Mouse (Mus musculus): ENCODE measurements at regions not wholly inside any gene's neighbourhood (a gene's known extent, or its start where the extent isn't known, plus 50 kb on each side); places are given as distances from the start of the nearest gene placed in this dataset.

DNA sequence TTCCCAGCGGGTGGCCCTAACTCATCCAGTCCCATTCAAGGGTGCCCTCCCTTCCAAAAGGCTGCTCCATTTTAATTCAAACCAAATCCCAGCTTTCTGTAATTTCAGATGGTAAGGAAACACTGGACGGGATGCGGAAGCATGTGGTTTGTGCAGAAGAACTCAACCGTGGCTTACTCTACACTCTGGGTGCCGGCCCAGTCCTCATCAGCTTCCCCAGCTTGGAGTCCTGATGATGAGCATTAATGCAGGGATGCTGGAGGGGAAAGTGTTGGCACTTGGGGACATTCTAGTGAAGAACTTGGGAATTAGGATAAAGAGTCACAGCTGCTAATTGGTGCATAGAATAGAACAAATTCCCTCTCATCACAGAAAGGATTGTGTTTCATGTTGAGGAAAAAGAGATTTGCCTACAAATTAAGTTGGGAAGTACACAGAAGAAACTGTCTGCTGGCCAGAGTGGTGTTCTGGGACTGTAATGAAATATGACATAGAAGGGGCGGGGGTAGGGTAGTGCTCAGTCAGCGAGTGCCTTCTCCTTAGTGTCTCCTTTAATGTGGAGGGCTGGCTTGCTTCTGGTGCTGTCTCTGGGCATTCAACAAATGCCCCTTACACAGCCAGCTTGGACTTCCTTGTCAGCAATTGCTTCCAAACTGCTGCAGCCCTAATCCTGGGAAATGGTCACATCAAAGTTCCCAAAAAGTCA, 285.0 kb upstream of the Bmper start:
- DNase-seq: no peak

DNA sequence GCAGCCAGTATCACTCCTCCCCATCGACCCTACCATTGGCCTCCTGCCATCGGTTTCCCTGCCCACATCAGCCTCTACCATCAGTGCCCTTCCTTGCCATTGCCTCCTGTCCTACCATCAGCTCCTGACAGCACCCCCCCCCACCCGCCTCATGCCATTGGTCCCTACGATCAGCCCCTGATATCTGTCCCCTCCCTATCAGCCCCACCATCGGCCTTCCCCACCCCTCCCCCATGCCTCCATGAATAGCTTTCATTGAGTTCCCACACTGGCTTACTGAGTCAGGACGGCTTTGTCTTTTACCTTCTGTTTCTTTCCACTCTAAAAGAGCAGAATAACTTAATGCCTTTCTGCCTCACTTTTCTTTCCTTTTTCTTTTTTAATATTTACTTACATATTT, 277.9 kb upstream of the Bmper start:
- DNase-seq: no peak

DNA sequence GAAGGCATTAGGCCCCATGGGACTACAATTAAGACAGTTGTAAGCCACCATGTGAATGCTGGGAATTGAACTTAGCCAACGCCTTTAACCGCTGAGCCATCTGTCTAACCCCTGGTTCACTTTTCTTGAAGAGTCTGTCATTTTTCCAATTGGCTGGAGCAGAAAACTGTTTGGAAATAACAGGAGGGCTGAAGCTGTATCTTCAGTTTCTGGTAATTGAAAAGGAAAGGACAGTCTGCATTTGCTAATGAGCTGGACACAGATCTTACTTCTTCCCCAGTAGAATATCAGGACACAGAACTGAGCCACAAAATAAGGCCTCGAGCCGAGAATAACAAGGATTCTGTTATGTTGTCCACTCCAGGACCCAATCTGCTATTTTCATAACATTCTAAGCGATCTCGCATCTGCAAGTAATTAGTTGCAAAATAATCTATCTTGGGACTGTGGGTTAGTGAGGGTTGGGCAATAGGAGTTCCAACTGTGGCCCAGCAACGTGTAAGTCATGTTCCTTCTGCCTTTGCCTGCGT, 277.4 kb upstream of the Bmper start:
- no peak for DNase-seq

DNA sequence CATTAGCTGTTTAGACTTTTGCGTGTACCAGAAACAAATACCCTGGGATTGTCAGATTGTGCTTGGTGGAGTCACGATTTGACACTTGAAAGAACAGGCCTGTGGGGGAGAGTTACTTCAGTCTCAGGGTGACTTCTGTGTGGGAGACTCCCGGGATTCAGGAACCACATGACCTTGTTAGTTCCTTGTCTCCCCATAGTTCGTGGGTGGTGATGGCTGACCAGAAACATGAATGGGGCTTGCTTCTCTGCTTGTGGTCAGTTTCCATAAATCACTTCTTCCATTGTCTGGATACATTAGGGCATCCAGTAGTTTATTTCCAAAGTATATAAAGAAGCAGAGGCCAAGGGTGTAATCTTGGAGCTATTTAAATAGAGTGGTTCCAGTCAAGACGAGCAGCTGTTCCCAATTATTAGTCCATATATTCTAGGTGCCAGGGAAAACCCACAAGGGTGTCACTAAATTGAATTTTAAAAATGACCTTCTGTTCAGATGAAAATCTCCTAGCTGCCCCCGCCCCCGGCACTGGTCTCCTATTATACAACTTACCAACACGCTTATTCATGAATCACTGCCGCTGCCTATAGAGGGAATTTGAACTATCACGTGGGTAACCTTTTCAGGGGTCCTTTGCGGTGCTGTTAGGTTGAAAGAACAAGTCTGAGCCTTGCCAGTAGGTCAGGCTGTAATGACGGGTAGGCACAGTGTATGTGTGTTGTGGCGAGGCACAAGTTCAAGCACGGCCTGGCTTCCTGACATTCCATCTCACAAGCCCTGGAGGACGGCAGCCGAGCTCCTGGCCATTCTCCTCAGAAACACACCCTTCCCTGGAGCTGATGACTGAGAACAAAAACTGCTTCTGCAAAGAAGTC, 270.1 kb upstream of the Bmper start:
- DNase-seq: no peak

DNA sequence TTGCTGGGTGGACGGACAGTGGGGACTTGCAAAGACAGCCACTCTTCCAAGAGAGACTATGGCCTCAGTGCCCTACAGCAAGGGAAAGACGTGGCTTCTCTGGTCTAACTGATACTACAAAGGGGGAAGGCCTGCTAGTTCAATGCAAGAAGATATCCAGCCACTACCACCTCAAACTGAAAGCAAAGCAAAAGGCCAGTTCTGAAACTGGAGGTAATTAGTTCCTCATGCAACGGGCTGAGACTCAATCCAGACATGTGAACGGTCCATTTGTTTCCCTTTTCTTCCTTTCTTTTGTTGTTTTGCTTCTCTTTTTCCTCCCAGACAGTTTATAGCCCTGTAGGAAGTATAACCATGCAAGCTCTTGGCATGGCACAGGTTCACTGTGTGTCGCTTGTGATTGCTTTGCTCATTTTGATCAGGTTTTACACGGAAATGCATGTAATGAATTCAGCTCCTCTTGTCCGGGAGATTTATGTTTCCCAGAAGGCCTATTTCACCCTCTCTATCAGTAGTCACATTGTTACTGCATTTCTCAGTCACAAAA, 260.5 kb upstream of the Bmper start:
- no peak for DNase-seq

DNA sequence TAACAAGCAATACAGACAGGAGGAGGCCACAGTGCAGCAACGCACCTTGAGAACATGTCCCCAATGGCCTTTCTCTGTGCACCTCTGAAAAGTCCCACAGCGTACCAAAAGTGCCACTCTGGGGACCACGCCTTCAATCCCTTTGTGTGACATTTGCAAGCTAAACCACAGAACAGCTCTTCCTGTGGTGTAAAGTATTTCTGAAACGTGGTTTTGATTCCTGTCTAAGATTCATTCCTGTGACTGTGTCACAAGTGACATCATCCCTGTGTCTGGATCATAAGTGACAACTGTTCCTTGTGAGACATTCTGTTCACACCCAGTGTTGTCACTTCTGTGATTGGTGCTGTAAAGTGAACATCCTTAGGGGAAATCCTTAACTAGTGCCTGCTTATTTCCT, 251.6 kb upstream of the Bmper start:
- no peak for DNase-seq

GRCm38 (mm10) chr9:22976748-22977147, 246.1 kb upstream of the Bmper start:
- no peak for DNase-seq

DNA sequence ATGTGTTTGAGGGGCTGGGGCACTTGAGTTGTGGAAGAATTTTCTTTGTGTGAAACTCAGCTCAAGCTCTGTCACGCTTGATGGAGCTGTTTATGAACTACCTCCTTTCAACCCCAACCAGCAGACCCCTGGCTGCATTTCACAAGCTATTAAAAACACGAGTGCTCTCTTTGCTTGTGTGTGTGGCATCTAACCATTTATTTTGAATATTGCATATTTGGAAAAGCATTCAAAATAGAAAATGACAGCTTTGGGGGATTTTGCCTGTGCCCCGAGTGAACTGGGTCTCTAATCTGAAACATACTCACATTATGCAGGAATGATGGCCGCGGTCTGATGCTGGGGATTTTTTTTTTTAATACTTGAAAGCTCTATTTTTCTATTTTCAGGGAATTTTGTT, 243.2 kb upstream of the Bmper start:
- DNase-seq: no peak

DNA sequence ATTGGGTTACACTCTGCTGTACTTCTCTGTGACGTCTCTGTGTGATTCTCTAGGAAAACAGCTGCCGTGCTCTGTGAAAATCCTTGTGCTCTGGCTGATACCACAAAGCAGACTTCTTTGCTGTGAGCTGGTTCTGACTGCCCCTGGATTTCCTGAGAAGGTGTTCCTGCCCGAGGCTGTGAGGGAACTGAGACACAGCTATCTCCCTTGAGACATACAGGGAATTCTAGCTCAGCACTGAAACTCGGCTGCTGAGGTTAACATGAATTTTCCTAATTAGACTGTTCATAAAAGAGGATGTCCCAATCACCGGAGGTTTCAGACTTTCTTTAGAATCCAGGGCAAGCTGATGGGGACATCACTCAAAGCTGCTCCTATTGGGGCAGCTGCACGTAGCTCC, 233.4 kb upstream of the Bmper start:
- DNase-seq: no peak

GRCm38 (mm10) chr9:22993531-22993930, 229.3 kb upstream of the Bmper start:
- no peak for DNase-seq

DNA sequence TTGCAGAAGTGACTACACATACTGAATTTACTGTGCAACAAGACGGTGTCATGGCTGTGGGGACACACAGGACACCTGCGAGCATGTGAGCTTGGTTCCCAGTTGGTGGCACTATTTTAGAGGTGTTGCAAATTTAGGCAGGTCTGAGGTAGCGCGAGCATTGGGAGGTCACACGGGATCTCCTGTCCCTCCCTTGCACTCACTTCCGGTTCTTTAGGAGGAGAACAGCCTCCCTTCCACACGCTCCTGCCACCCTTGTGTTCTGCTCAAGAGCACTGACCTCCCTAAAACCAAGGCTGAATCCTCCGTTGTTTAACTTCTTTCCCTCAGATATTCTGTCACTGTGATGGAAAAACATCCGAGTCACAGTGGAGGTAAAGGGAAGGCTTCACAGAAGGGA, 227.3 kb upstream of the Bmper start:
- no peak for DNase-seq

GRCm38 (mm10) chr9:22998306-22998705, 224.6 kb upstream of the Bmper start:
- no peak for DNase-seq

GRCm38 (mm10) chr9:22999181-22999580, 223.7 kb upstream of the Bmper start:
- peak; percentile 7 to 13 for DNase-seq

- DNase-seq: no peak
These were observed 222.7 kb upstream of the Bmper start for GRCm38 (mm10) chr9:23000200-23000599.

DNA sequence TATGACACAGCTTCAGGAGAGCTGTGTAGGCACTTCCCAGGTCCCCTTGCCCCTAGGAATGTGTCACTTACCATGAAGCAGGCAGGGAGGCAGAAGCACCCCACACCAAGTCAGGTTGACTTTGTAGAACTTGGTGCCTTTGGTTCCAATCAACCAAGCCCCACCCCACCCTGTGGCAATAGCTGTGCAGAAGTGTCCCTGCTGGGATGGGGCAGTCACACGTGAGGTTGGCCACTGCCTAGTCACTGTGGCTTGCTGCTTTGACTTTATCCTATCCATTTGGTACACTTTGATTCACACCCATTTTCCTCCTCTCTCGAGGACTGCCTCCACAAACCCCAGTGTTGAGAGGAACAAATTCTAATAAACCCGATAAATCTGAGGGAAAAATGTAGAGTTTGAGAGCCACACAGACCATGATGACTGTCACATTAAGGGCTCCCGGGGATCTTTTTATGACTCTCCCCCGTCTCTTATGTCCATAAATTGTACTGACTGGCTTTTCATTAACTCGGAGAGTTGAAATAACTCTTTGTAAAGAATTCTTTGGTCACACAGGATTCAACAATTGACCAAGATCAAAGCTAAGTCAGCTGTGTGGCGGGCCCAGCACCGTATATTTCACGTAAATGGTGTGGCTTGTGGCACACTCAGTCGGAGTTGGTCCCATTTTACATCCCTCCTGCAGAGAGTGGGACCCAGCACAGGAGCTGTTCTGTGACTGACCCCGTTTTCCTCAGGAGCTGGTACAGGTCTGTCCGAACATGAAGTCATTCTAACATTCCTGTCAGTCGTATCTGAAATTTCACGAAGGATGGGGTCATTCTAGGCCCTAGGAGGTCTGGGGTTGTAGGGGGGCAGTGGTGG, 219.4 kb upstream of the Bmper start:
- no peak for DNase-seq

DNA sequence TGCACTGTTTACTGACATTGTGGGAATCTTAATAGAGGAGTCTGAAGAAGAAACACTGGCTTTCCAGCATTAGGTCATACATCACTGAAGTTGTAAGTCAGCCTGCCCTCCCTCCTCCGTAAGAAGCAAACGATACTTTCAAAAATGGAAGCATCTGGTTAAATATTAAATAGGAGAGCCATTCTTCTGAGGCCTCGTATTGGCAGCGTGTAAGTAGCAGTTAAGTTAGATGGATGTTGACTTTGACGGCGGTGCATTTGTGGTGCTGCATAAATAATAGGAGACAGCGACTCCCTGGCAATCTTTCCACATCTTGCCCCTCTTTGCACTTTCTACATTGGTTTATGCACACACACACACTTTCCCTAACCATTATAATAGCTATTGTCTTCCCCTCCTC, 217.9 kb upstream of the Bmper start:
- no peak for DNase-seq

GRCm38 (mm10) chr9:23009462-23010183, 213.3 kb upstream of the Bmper start:
- peak in 1 of 2 experiments; percentile 12 for DNase-seq

- DNase-seq: no peak
These were observed 211.4 kb upstream of the Bmper start for GRCm38 (mm10) chr9:23011316-23011959.

GRCm38 (mm10) chr9:23012130-23012529, 210.7 kb upstream of the Bmper start:
- no peak for DNase-seq

GRCm38 (mm10) chr9:23016733-23017132, 206.1 kb upstream of the Bmper start:
- DNase-seq: no peak

DNA sequence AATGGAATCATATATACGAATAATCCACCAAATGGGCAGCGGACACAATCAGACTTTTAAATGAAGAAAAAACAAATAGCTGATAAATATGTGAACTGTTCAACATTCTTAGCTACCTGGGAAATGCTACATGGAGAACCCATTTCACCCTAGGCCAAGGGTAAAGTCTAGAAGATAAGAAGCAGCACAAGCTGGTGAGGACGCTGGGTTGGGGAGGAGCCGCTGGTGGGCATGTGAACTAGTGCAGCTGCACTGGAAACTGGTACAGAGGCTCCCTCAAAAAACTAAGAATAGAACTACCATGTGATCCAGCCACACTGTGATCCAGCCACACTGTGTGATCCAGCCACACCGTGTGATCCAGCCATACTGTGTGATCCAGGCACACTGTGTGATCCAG, 198.8 kb upstream of the Bmper start:
- no peak for DNase-seq

- DNase-seq: no peak
These were observed 197.6 kb upstream of the Bmper start for GRCm38 (mm10) chr9:23025247-23025646.

Data from cerebellum, postnatal 36 days (tissue).